Mouse (Mus musculus): ENCODE measurements around the gene Ptger1. TPM values are rescaled to one million over a fixed set of nuclear protein-coding genes. Genes with fewer than 3 reads are reported as not detected.

The Ptger1 gene
- polyA plus RNA-seq, 1 experiment from 2014 or later, result 0.36 TPM

DNA sequence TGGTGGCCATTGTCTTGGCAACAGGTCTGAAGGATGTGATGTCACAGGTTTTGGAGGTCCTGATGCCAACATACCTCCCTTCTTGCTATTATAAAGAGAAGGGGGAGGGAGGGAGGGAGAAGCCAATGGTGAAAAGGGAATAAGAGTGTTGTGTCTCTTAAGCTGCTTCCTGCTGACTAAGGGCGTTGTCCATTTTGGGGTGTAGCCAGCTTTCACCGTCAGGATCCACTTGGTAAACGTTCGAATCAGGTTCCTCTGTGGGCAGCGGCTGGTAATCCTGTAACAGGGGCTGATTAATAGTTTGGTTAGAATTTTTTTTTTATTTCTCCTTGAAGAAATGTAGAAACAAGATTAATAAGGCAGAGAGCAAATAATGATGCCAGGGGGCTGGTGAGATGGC, 26.8 kb upstream of the Ptger1 start:
- Histone ChIP-seq H3K36me3 (replicated peaks) (no peaks in the 10 kb centered on the region), H3K27ac (replicated peaks) (no peak overlapping the region), H3K4me1 (no peaks in the 10 kb centered on the region), H3K9me3 (no peaks in the 10 kb centered on the region), H3K4me3 (no peak overlapping the region), H3K27me3 (replicated peaks; ENCODE audit: low read depth, poor library complexity, severe bottlenecking) (0 out of 2 replicates have a peak, but pooled peaks cover 4% of the 10 kb centered on the region)
- DNase-seq (ENCODE audit: low spot score), result no peak
- WGBS, result 81% methylated on average over 5 of the region's 5 CpGs

- Histone ChIP-seq H3K4me3 (no peak overlapping the region), H3K36me3 (replicated peaks) (no peaks in the 10 kb centered on the region), H3K27ac (replicated peaks) (no peak overlapping the region), H3K4me1 (peaks cover 13% of the 10 kb centered on the region), H3K27me3 (replicated peaks; ENCODE audit: low read depth, poor library complexity, severe bottlenecking) (no peaks in the 10 kb centered on the region), H3K9me3 (no peaks in the 10 kb centered on the region)
- DNase-seq (ENCODE audit: low spot score), result no peak
- 96% methylated on average over 11 of the region's 11 CpGs for WGBS
Observed at GRCm38 (mm10) chr8:83647511-83647910, 19.0 kb upstream of the Ptger1 start.

- Histone ChIP-seq H3K9me3 (no peaks in the 10 kb centered on the region), H3K36me3 (replicated peaks) (no peaks in the 10 kb centered on the region), H3K27ac (replicated peaks) (no peak overlapping the region), H3K27me3 (replicated peaks; ENCODE audit: low read depth, poor library complexity, severe bottlenecking) (no peaks in the 10 kb centered on the region), H3K4me1 (peaks cover 14% of the 10 kb centered on the region), H3K4me3 (no peak overlapping the region)
- WGBS, result 95% methylated on average over 4 of the region's 4 CpGs
- DNase-seq (ENCODE audit: low spot score), result no peak
Observed at GRCm38 (mm10) chr8:83648031-83648430, 18.4 kb upstream of the Ptger1 start.

DNA sequence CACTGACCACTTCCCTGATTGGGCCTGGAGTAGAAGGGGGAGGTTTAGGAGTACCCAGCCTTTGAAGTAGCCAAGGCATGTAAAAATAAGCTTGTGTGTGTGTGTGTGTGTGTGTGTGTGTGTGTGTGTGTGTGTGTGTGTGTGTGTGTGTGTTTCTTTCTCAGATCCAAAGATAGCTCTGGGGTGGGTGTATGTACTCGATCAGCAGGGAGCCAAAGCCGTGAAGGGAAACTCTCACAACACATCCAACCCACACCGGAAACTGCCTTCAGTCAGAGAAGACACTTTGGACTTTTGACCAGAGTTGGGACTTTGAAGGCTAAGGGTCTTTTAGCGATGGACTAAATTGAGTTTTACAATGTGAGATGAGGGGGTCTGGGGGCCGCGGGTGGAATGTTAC, 16.8 kb upstream of the Ptger1 start:
- Histone ChIP-seq H3K27me3 (replicated peaks; ENCODE audit: low read depth, poor library complexity, severe bottlenecking) (no peaks in the 10 kb centered on the region), H3K36me3 (replicated peaks) (peaks cover 2% of the 10 kb centered on the region), H3K4me1 (peaks cover 29% of the 10 kb centered on the region), H3K9me3 (no peaks in the 10 kb centered on the region), H3K27ac (replicated peaks) (no peak overlapping the region), H3K4me3 (no peak overlapping the region)
- WGBS, result 93% methylated on average over 6 of the region's 6 CpGs
- DNase-seq (ENCODE audit: low spot score), result no peak

- H3K27me3 ChIP-seq (replicated peaks; ENCODE audit: low read depth, poor library complexity, severe bottlenecking), result no peaks in the 10 kb centered on the region
- DNase-seq (ENCODE audit: low spot score), result peak; percentile 98
- H3K4me3 ChIP-seq, result peak within 1 kb of the TSS; percentile 85
- H3K36me3 ChIP-seq (replicated peaks), result peaks cover 26% of the 10 kb centered on the region
- peaks cover 34% of the 10 kb centered on the region for H3K4me1 ChIP-seq
- H3K9me3 ChIP-seq, result no peaks in the 10 kb centered on the region
- WGBS, result 5% methylated on average over 50 of the region's 50 CpGs
- H3K27ac ChIP-seq (replicated peaks), result peak within 1 kb of the TSS; percentile 96
Observed at GRCm38 (mm10) chr8:83652030-83652743, 14.3 kb upstream of the Ptger1 start, which contains the start of gene Gipc1. TSS of gene Gipc1 (plus strand) at chr8:83652677.

DNA sequence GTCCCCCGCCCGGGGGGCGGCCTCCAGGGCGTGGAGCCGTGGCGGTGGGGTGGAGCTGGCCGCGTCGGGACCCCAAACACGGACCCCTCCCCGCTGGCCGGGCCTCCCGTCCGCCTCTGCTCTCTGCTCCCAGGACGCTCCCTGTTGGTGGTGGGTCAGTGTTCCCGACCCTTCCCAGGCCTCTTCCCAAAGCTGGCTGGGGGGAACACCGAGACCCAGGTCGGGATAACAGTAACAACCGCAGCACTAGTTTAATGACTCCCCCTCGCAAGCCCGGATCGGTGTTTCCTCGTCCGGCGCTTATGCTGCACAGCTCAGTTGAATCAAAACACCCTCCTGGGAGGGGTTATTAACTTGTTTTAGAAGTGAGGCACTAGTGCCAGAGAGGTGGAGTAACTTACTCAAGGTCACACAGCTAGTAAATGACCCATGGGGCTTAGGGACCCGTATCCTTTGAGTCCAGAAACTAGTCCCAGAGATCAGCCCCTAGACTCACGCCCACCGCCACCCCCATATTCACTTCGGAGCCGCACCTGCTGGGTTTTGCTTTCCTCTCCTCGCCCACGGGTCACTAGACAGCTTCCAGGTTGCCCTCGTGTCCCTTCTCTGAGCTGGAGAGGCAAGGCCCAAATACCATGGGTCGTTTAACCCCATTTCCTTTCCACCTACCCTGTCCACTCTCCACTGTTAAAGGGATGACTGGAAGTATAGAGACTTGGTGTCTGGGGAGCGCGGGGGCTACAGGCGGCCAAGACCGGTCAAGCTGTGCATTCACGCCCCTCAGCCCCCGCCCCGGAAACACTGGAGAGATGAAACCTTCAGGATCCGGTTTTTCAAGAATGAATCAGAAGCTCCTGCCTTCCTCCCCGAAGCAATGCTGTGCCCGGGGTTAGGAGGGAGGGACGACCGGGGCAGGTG, 13.5 kb upstream of the Ptger1 start:
- Histone ChIP-seq H3K36me3 (replicated peaks) (peaks cover 34% of the 10 kb centered on the region), H3K27me3 (replicated peaks; ENCODE audit: low read depth, poor library complexity, severe bottlenecking) (no peaks in the 10 kb centered on the region), H3K9me3 (no peaks in the 10 kb centered on the region), H3K4me3 (peak overlapping the region; percentile 85), H3K27ac (replicated peaks) (peak overlapping the region; percentile 96), H3K4me1 (peaks cover 35% of the 10 kb centered on the region)
- DNase-seq (ENCODE audit: low spot score), result peak; percentile 60
- 2% methylated on average over 46 of the region's 46 CpGs for WGBS

DNA sequence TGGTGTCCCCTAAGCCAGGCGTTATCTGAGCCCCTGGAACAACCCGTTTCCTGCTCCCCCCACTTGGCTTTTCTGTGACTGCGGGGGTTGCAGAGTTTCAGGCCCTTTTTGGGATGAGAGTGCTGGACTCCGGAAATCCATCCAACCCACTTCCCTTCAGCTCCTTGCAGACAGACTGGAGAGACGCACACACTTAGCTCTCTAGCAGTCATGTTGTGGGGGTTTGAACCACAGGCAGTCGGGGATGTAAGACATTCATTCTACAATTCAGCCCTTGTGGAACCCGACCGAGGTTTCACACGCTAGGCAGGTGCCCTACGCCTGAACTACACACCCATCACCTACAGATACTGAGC, 12.8 kb upstream of the Ptger1 start:
- peak overlapping the region; percentile 96 for H3K27ac ChIP-seq (replicated peaks)
- H3K4me3 ChIP-seq, result peak overlapping the region; percentile 85
- H3K9me3 ChIP-seq, result no peaks in the 10 kb centered on the region
- H3K36me3 ChIP-seq (replicated peaks), result peaks cover 39% of the 10 kb centered on the region
- DNase-seq (ENCODE audit: low spot score), result no peak
- 38% methylated on average over 10 of the region's 10 CpGs for WGBS
- H3K27me3 ChIP-seq (replicated peaks; ENCODE audit: low read depth, poor library complexity, severe bottlenecking), result no peaks in the 10 kb centered on the region
- peaks cover 35% of the 10 kb centered on the region for H3K4me1 ChIP-seq

GRCm38 (mm10) chr8:83654725-83655124, 11.8 kb upstream of the Ptger1 start:
- H3K27me3 ChIP-seq (replicated peaks; ENCODE audit: low read depth, poor library complexity, severe bottlenecking), result no peaks in the 10 kb centered on the region
- no peaks in the 10 kb centered on the region for H3K9me3 ChIP-seq
- H3K36me3 ChIP-seq (replicated peaks), result peaks cover 46% of the 10 kb centered on the region
- H3K27ac ChIP-seq (replicated peaks), result no peak overlapping the region
- 87% methylated on average over 6 of the region's 6 CpGs for WGBS
- no peak for DNase-seq (ENCODE audit: low spot score)
- peaks cover 36% of the 10 kb centered on the region for H3K4me1 ChIP-seq
- peak overlapping the region; percentile 18; the same call in 1 of the 2 replicates for H3K4me3 ChIP-seq

GRCm38 (mm10) chr8:83656043-83656442, 10.4 kb upstream of the Ptger1 start:
- WGBS, result 92% methylated on average over 9 of the region's 9 CpGs
- no peaks in the 10 kb centered on the region for H3K9me3 ChIP-seq
- H3K4me1 ChIP-seq, result peaks cover 49% of the 10 kb centered on the region
- no peak overlapping the region for H3K27ac ChIP-seq (replicated peaks)
- no peaks in the 10 kb centered on the region for H3K27me3 ChIP-seq (replicated peaks; ENCODE audit: low read depth, poor library complexity, severe bottlenecking)
- H3K36me3 ChIP-seq (replicated peaks), result peaks cover 46% of the 10 kb centered on the region
- no peak overlapping the region for H3K4me3 ChIP-seq
- DNase-seq (ENCODE audit: low spot score), result no peak

DNA sequence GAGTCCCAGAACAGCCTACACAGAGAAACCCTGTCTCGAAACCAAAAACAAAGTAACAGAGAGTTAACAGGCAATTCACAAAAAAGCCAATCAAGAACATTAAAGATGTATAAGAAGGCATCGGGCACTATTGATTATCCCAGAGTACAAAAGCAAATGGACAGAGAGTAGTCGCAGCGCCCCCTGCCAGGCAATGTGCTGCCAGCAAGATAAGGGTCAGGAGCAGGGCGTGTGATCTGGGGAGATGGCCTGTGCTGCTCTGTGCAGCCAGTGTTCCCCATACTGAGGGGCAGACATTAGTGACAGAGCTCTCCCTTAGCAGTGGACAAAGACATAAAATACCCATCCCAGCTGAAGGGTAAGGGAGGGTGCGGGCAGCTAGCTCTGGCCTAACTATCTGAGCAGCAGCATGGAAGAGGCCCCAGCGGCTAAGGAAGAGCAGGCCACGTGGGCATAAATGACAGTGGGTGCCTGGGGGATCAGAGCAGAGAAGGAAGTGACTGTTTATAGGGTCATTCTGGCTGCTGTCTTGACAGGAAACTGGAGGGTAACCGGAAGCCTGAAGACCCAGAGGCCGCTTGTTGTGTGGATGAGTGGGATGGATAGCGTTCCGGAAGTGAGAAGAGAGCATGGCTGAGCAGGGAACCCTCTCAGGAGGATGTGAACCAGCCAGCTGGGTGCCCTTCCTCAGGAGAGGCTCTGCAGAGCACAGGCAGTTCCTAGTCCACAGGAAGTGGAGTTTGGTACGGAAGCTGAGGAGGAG, 9.8 kb upstream of the Ptger1 start:
- no peaks in the 10 kb centered on the region for H3K9me3 ChIP-seq
- no peak overlapping the region for H3K27ac ChIP-seq (replicated peaks)
- 74% methylated on average over 13 of the region's 13 CpGs for WGBS
- peaks cover 54% of the 10 kb centered on the region for H3K4me1 ChIP-seq
- peaks cover 46% of the 10 kb centered on the region for H3K36me3 ChIP-seq (replicated peaks)
- no peak overlapping the region; the same call in 1 of the 2 replicates for H3K4me3 ChIP-seq
- no peaks in the 10 kb centered on the region for H3K27me3 ChIP-seq (replicated peaks; ENCODE audit: low read depth, poor library complexity, severe bottlenecking)
- no peak for DNase-seq (ENCODE audit: low spot score)

DNA sequence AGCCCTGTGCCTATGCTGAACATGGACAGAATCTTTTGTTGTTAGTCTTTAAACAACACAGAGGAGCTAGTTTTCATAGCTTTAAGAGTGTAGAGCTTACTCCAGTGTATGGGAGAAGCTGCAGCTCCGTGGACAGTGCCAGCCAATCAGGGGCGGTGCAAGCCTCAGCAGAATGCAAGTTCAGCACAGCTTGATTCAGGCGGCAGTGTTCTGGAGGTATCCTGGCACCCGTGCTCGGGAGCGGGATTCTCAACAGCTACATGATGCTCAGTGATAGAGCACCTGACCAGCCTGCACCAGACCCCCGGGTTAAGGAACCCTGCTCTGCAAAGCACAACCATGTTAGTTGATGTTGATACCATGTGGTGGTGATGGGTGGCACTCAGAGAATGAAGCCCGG, 5.9 kb upstream of the Ptger1 start:
- Histone ChIP-seq H3K27me3 (replicated peaks; ENCODE audit: low read depth, poor library complexity, severe bottlenecking) (no peaks in the 10 kb centered on the region), H3K4me3 (peak overlapping the region; percentile 43), H3K27ac (replicated peaks) (peak overlapping the region; percentile 68), H3K36me3 (replicated peaks) (peaks cover 56% of the 10 kb centered on the region), H3K9me3 (no peaks in the 10 kb centered on the region), H3K4me1 (peaks cover 64% of the 10 kb centered on the region)
- DNase-seq (ENCODE audit: low spot score), result peak; percentile 37
- 9% methylated on average over 8 of the region's 8 CpGs for WGBS

GRCm38 (mm10) chr8:83660995-83661680, 5.3 kb upstream of the Ptger1 start:
- Histone ChIP-seq H3K27me3 (replicated peaks; ENCODE audit: low read depth, poor library complexity, severe bottlenecking) (peaks cover under 1% of the 10 kb centered on the region; the same call in 1 of the 2 replicates), H3K36me3 (replicated peaks) (peaks cover 51% of the 10 kb centered on the region), H3K4me3 (peak overlapping the region; percentile 43), H3K9me3 (no peaks in the 10 kb centered on the region), H3K4me1 (peaks cover 68% of the 10 kb centered on the region), H3K27ac (replicated peaks) (peak overlapping the region; percentile 68)
- WGBS, result 15% methylated on average over 22 of the region's 22 CpGs
- DNase-seq (ENCODE audit: low spot score), result peak; percentile 60

Data from embryonic facial prominence, embryonic 10.5 days (tissue).